Mouse (Mus musculus) small intestine, adult 2 months (tissue): Measurements from ENCODE around the gene Map2. TPM values are rescaled to one million over a fixed set of nuclear protein-coding genes. Genes with fewer than 3 reads are reported as not detected.

Experiments
- H3K27ac ChIP-seq: fragments of 200-500 bp; 2 replicates; pipeline ENCODE4 v1.5.1; 2012; ENCODE audit warnings: low read depth, low read length, control low read depth, inconsistent platforms; ENCODE audit not compliant: insufficient read depth
- H3K27me3 ChIP-seq: fragments of 200-500 bp; 2 replicates; pipeline ENCODE4 v1.6.1; 2012; ENCODE audit warnings: mild to moderate bottlenecking, moderate library complexity, low read length, inconsistent platforms; ENCODE audit not compliant: control insufficient read depth, insufficient read depth
- H3K36me3 ChIP-seq: fragments of 200-500 bp; 2 replicates; pipeline ENCODE4 v1.6.1; 2012; ENCODE audit warnings: mild to moderate bottlenecking, low read length, control low read depth, inconsistent platforms; ENCODE audit not compliant: control insufficient read depth, insufficient read depth
- H3K4me1 ChIP-seq: fragments of 200-500 bp; 2 replicates; pipeline ENCODE4 v1.6.1; 2012; ENCODE audit warnings: low read length, inconsistent platforms, mixed read lengths; ENCODE audit not compliant: control insufficient read depth, insufficient read depth, insufficient read length
- H3K4me3 ChIP-seq: fragments of 200-500 bp; 2 replicates; pipeline ENCODE4 v1.5.1; 2012; ENCODE audit warnings: low read depth, mild to moderate bottlenecking, control low read depth, inconsistent platforms, low read length, moderate library complexity
- CTCF ChIP-seq: fragments of 200-500 bp; IDR thresholded peaks from 2 replicates; pipeline ENCODE4 v1.5.1; 2012; ENCODE audit warnings: low read depth, mild to moderate bottlenecking, control low read depth, inconsistent platforms, low read length, moderate library complexity, mixed read lengths; ENCODE audit not compliant: insufficient replicate concordance, insufficient read length; ENCODE audit errors: extremely low read depth
- POLR2A ChIP-seq: fragments of 200-500 bp; IDR thresholded peaks from 2 replicates; pipeline ENCODE4 v1.6.1; 2012; ENCODE audit warnings: low read depth, mild to moderate bottlenecking, control low read depth, inconsistent platforms, low read length, moderate library complexity
- WGBS: fragments of 180-500 bp; shearing (Covaris S2); methylation state at CpG from one replicate; pipeline ENCODE4 v1.1.7; 2018; 5-methylcytosine and 5-hydroxymethylcytosine counted together
- polyA plus RNA-seq: library from polyadenylated mRNA; depleted of rRNA; stranded (reverse); fragments of >200 nt; gene quantifications from 2 replicates; pipeline ENCODE4 v1.2.3, GENCODE M21; 2012

Map2 gene
- polyA plus RNA-seq, 1 experiment = 1.3 TPM

DNA sequence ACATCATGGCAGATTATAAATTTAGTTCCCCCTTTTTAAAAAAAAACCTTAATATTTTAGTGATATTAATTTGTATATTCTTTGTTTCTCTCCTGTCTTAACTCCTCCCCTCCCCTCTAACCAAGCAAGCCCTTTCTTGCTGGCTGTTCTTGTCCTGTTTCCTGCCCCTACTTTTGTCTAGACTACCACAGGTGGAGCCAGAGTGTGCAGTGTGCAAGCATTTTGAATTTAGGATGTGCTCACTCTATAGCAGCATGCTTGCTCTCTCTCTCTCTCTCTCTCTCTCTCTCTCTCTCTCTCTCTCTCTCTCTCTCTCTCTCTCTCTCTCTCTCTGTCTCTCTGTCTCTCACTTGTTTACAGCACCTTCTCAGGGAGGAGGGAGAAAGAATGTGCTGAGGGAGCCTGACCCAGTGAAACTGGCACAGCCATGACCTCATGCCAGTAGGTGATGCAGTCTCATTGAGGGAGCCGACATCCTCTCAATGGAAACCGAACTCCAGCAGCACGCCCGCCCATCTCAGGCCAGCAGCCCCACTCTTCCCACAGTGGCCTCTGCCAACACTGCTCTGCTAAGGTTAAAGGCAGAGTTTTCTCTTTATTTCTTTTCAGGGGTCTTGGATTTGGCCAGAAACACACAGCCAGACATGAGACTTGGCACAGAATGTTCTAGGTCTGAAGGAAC is 2.6 kb downstream of the Map2 start:
- Histone ChIP-seq H3K27ac (no peak overlapping the region), H3K27me3 (peaks cover 5% of the 10 kb centered on the region; the same call in 1 of the 2 replicates), H3K4me3 (no peak overlapping the region), H3K36me3 (no peaks in the 10 kb centered on the region), H3K4me1 (peaks cover 4% of the 10 kb centered on the region)
- TF ChIP-seq POLR2A (no peak), CTCF (no peak)
- 60% methylated on average over 4 of the region's 4 CpGs for WGBS

- Histone ChIP-seq H3K27me3 (no peaks in the 10 kb centered on the region), H3K4me1 (no peaks in the 10 kb centered on the region), H3K4me3 (no peak overlapping the region), H3K36me3 (no peaks in the 10 kb centered on the region), H3K27ac (no peak overlapping the region; the same call in 1 of the 2 replicates)
- WGBS = 75% methylated on average over 12 of the region's 12 CpGs
- TF ChIP-seq POLR2A (no peak), CTCF (no peak)
Measured at GRCm38 (mm10) chr1:66187016-66187681, 12.1 kb downstream of the Map2 start.

GRCm38 (mm10) chr1:66192401-66192800 is 17.3 kb downstream of the Map2 start:
- Histone ChIP-seq H3K27ac (no peak overlapping the region), H3K36me3 (no peaks in the 10 kb centered on the region), H3K4me3 (no peak overlapping the region), H3K27me3 (no peaks in the 10 kb centered on the region), H3K4me1 (no peaks in the 10 kb centered on the region)
- no peak for TF ChIP-seq POLR2A
- TF ChIP-seq CTCF = no peak
- WGBS = 98% methylated on average over 1 of the region's 1 CpGs

DNA sequence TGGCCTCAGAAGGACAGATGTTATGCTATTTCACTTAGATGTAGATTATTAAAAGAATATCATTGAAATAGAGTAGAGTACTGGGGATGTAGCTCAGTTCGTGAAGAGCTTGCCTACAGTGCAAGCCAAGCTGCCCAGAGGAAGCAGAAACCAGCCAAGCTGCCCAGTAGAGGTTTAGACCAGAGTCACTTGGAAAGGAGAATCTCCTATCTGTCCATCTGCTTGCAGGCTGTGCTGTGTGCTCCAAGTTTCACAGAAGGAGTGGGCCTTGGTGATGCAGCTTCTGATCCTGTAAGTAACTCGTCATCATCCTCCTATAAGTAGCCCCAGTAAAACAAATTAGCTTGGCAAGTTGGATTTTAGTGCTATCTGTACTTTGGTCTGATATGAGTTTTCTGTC is 17.8 kb downstream of the Map2 start:
- WGBS = 67% methylated on average over 2 of the region's 2 CpGs
- Histone ChIP-seq H3K36me3 (no peaks in the 10 kb centered on the region), H3K4me3 (no peak overlapping the region), H3K27me3 (no peaks in the 10 kb centered on the region), H3K27ac (no peak overlapping the region), H3K4me1 (no peaks in the 10 kb centered on the region)
- TF ChIP-seq CTCF (no peak), POLR2A (no peak)

DNA sequence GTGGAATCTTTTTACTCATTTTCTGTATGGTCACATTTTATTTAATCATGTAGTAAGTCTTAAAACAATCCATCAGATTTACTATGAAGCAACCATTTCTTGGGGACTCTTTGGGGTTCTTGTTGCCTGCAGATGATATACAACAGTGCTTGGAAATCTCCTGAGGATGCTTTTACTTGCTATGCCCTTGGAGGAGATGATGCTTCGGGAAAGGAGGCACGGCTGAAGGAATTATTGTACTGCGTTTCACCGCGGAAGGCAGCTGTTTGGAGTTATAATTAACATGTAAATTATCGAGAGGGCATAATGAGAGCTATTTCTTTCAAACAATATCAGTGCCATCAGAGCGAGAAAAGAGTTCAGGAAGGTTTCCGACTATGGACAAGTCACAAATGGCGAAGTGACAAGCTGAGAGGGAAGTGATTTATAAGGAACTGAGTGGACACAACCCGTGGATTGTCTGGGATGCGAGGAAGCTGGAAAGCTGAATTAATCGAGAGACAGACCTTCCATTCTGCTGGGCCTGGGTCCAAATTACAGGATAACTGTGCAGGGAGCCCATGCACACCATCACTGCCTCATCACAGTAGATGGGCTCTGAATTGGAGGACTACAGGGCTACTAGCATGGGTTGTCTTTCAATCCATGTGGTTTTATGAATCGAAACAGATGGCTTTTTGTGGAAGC is 20.1 kb downstream of the Map2 start:
- Histone ChIP-seq H3K27me3 (no peaks in the 10 kb centered on the region), H3K4me3 (no peak overlapping the region), H3K36me3 (no peaks in the 10 kb centered on the region), H3K4me1 (no peaks in the 10 kb centered on the region), H3K27ac (no peak overlapping the region)
- 88% methylated on average over 13 of the region's 13 CpGs for WGBS
- TF ChIP-seq CTCF (no peak), POLR2A (no peak)

GRCm38 (mm10) chr1:66196240-66196639 is 21.2 kb downstream of the Map2 start:
- Histone ChIP-seq H3K4me3 (no peak overlapping the region), H3K36me3 (no peaks in the 10 kb centered on the region), H3K27ac (no peak overlapping the region), H3K27me3 (no peaks in the 10 kb centered on the region), H3K4me1 (no peaks in the 10 kb centered on the region)
- no peak for TF ChIP-seq POLR2A
- no peak for TF ChIP-seq CTCF
- 77% methylated on average over 4 of the region's 4 CpGs for WGBS

- TF ChIP-seq POLR2A = no peak
- TF ChIP-seq CTCF = no peak
- WGBS = 87% methylated on average over 4 of the region's 4 CpGs
Measured at GRCm38 (mm10) chr1:66196716-66197115, 21.6 kb downstream of the Map2 start.

More at GRCm38 (mm10) chr1:66196716-66197115, 21.6 kb downstream of the Map2 start:
- no peaks in the 10 kb centered on the region for H3K4me1 ChIP-seq
- no peak overlapping the region for H3K27ac ChIP-seq
- no peaks in the 10 kb centered on the region for H3K27me3 ChIP-seq
- no peak overlapping the region for H3K4me3 ChIP-seq
- no peaks in the 10 kb centered on the region for H3K36me3 ChIP-seq
